Mouse (Mus musculus): ENCODE results near the gene Rnf152. TPM values are rescaled to one million over a fixed set of nuclear protein-coding genes. Genes with fewer than 3 reads are reported as not detected.

Gene Rnf152
- total and polyA plus RNA-seq, 2 experiments from 2014 or later = 9.6 to 15.8 TPM

- DNase-seq = no peak
- Histone ChIP-seq H3K4me2 (ENCODE audit: low read depth) (no peak overlapping the region), H3K36me3 (ENCODE audit: insufficient read depth) (no peaks in the 10 kb centered on the region)
These were observed 44.5 kb downstream of the Rnf152 start for GRCm38 (mm10) chr1:105311899-105312600.

GRCm38 (mm10) chr1:105302164-105302563 is 54.3 kb downstream of the Rnf152 start:
- Histone ChIP-seq H3K36me3 (ENCODE audit: insufficient read depth) (no peaks in the 10 kb centered on the region), H3K9ac (no peak overlapping the region), H3K4me2 (ENCODE audit: low read depth) (peak overlapping the region; percentile 8; the same call in 1 of the 2 replicates), H3K4me1 (ENCODE audit: insufficient read depth) (no peaks in the 10 kb centered on the region), H3K27ac (ENCODE audit: low read depth, low read length) (no peak overlapping the region), H3K27me3 (ENCODE audit: insufficient read depth, low read length) (no peaks in the 10 kb centered on the region), H3K4me3 (ENCODE audit: low read depth, low read length) (no peak overlapping the region), H3K9me3 (ENCODE audit: low read length) (no peaks in the 10 kb centered on the region)
- 23% methylated on average over 6 of the region's 6 CpGs for WGBS
- TF ChIP-seq CTCF (IDR thresholded peaks at IDR 0.05; ENCODE audit: low read depth) = no peak
- DNase-seq = peak; percentile 14
- peak; percentile 61 for ATAC-seq

More at GRCm38 (mm10) chr1:105311899-105312600, 44.5 kb downstream of the Rnf152 start:
- no peak overlapping the region for H3K27ac ChIP-seq (ENCODE audit: low read depth, low read length)
- TF ChIP-seq CTCF (IDR thresholded peaks at IDR 0.05; ENCODE audit: low read depth) = no peak
- H3K9ac ChIP-seq = no peak overlapping the region
- no peaks in the 10 kb centered on the region for H3K9me3 ChIP-seq (ENCODE audit: low read length)
- no peak for ATAC-seq
- WGBS = 85% methylated on average over 1 of the region's 1 CpGs
- no peaks in the 10 kb centered on the region for H3K27me3 ChIP-seq (ENCODE audit: insufficient read depth, low read length)
- no peaks in the 10 kb centered on the region for H3K4me1 ChIP-seq (ENCODE audit: insufficient read depth)
- no peak overlapping the region for H3K4me3 ChIP-seq (ENCODE audit: low read depth, low read length)

GRCm38 (mm10) chr1:105301764-105302163 is 54.7 kb downstream of the Rnf152 start:
- Histone ChIP-seq H3K4me2 (ENCODE audit: low read depth) (peak overlapping the region; percentile 8), H3K4me3 (ENCODE audit: low read depth, low read length) (no peak overlapping the region), H3K27me3 (ENCODE audit: insufficient read depth, low read length) (no peaks in the 10 kb centered on the region), H3K27ac (ENCODE audit: low read depth, low read length) (no peak overlapping the region), H3K9me3 (ENCODE audit: low read length) (no peaks in the 10 kb centered on the region), H3K9ac (no peak overlapping the region), H3K4me1 (ENCODE audit: insufficient read depth) (no peaks in the 10 kb centered on the region), H3K36me3 (ENCODE audit: insufficient read depth) (no peaks in the 10 kb centered on the region)
- TF ChIP-seq CTCF (IDR thresholded peaks at IDR 0.05; ENCODE audit: low read depth) = no peak
- DNase-seq = peak; percentile 26
- ATAC-seq = peak; percentile 76
- 59% methylated on average over 9 of the region's 9 CpGs for WGBS

GRCm38 (mm10) chr1:105291859-105292258 is 64.7 kb downstream of the Rnf152 start:
- 85% methylated on average over 2 of the region's 2 CpGs for WGBS
- Histone ChIP-seq H3K9ac (no peak overlapping the region), H3K4me1 (ENCODE audit: insufficient read depth) (no peaks in the 10 kb centered on the region), H3K36me3 (ENCODE audit: insufficient read depth) (no peaks in the 10 kb centered on the region), H3K9me3 (ENCODE audit: low read length) (no peaks in the 10 kb centered on the region), H3K4me3 (ENCODE audit: low read depth, low read length) (no peak overlapping the region), H3K4me2 (ENCODE audit: low read depth) (no peak overlapping the region), H3K27me3 (ENCODE audit: insufficient read depth, low read length) (no peaks in the 10 kb centered on the region), H3K27ac (ENCODE audit: low read depth, low read length) (no peak overlapping the region)
- no peak for DNase-seq
- TF ChIP-seq CTCF (IDR thresholded peaks at IDR 0.05; ENCODE audit: low read depth) = no peak
- no peak for ATAC-seq

GRCm38 (mm10) chr1:105287536-105287935 is 69.0 kb downstream of the Rnf152 start:
- Histone ChIP-seq H3K27me3 (ENCODE audit: insufficient read depth, low read length) (no peaks in the 10 kb centered on the region), H3K36me3 (ENCODE audit: insufficient read depth) (0 out of 2 replicates have a peak, but pooled peaks cover 3% of the 10 kb centered on the region), H3K9ac (no peak overlapping the region), H3K27ac (ENCODE audit: low read depth, low read length) (no peak overlapping the region), H3K4me1 (ENCODE audit: insufficient read depth) (no peaks in the 10 kb centered on the region), H3K9me3 (ENCODE audit: low read length) (no peaks in the 10 kb centered on the region), H3K4me3 (ENCODE audit: low read depth, low read length) (no peak overlapping the region), H3K4me2 (ENCODE audit: low read depth) (no peak overlapping the region)
- 81% methylated on average over 4 of the region's 4 CpGs for WGBS
- no peak for DNase-seq
- TF ChIP-seq CTCF (IDR thresholded peaks at IDR 0.05; ENCODE audit: low read depth) = no peak
- ATAC-seq = no peak

GRCm38 (mm10) chr1:105286906-105287305 is 69.6 kb downstream of the Rnf152 start:
- no peak for ATAC-seq
- no peak for TF ChIP-seq CTCF (IDR thresholded peaks at IDR 0.05; ENCODE audit: low read depth)

GRCm38 (mm10) chr1:105285001-105285400 is 71.5 kb downstream of the Rnf152 start:
- Histone ChIP-seq H3K4me3 (ENCODE audit: low read depth, low read length) (no peak overlapping the region), H3K4me1 (ENCODE audit: insufficient read depth) (no peaks in the 10 kb centered on the region), H3K9me3 (ENCODE audit: low read length) (no peaks in the 10 kb centered on the region), H3K4me2 (ENCODE audit: low read depth) (no peak overlapping the region), H3K36me3 (ENCODE audit: insufficient read depth) (0 out of 2 replicates have a peak, but pooled peaks cover 3% of the 10 kb centered on the region), H3K27me3 (ENCODE audit: insufficient read depth, low read length) (no peaks in the 10 kb centered on the region), H3K27ac (ENCODE audit: low read depth, low read length) (no peak overlapping the region), H3K9ac (no peak overlapping the region)
- no peak for ATAC-seq
- 91% methylated on average over 4 of the region's 4 CpGs for WGBS
- DNase-seq = no peak
- no peak for TF ChIP-seq CTCF (IDR thresholded peaks at IDR 0.05; ENCODE audit: low read depth)

More at GRCm38 (mm10) chr1:105286906-105287305, 69.6 kb downstream of the Rnf152 start:
- Histone ChIP-seq H3K4me1 (ENCODE audit: insufficient read depth) (no peaks in the 10 kb centered on the region), H3K36me3 (ENCODE audit: insufficient read depth) (0 out of 2 replicates have a peak, but pooled peaks cover 3% of the 10 kb centered on the region), H3K9ac (no peak overlapping the region), H3K4me2 (ENCODE audit: low read depth) (no peak overlapping the region), H3K27me3 (ENCODE audit: insufficient read depth, low read length) (no peaks in the 10 kb centered on the region), H3K9me3 (ENCODE audit: low read length) (no peaks in the 10 kb centered on the region), H3K4me3 (ENCODE audit: low read depth, low read length) (no peak overlapping the region), H3K27ac (ENCODE audit: low read depth, low read length) (no peak overlapping the region)
- DNase-seq = no peak
- 91% methylated on average over 5 of the region's 5 CpGs for WGBS
